Mouse (Mus musculus) megakaryocyte, embryonic 14.5 days (primary cell): ENCODE results near the gene Srd5a3.

Experiments
- FLI1 ChIP-seq: IDR thresholded peaks from 2 replicates; pipeline ENCODE4 v1.6.1; 2012; ENCODE audit warnings: low read length, inconsistent platforms, mixed read lengths
- GATA1 ChIP-seq: IDR thresholded peaks from 3 replicates; pipeline ENCODE4 v1.6.1; 2012; ENCODE audit warnings: mixed read lengths, low read length, inconsistent platforms, borderline replicate concordance

DNA sequence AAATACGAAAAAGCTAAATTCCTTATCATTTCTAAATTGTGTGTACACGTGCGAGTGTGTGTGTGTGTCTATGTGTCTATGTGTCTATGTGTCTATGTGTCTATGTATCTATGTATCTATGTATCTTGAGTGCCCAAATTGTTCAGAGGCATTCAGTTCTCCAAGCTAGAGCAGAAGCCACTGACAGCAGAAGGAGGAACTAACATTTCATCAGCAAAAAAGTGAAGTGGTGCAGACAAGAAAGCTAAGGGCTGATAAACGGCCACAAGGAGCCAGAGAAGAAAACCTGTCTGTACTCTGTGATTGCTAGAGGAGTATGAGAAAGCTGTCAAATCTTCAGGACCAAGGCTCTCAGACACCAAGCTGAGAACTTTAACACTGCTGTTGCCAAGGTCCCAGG, 8.1 kb upstream of the Srd5a3 start:
- TF ChIP-seq GATA1 (no peak), FLI1 (no peak)
